Mouse (Mus musculus) layer of hippocampus, adult 18-20 months (tissue): ENCODE results near the gene Calm1. TPM values are rescaled to one million over a fixed set of nuclear protein-coding genes. Genes with fewer than 3 reads are reported as not detected.

Experiments used
- total RNA-seq, 2 experiments: library from RNA; stranded (reverse); gene quantifications; 2 replicates each; pipeline ENCODE4 v1.2.3; 2021

The Calm1 gene
- total RNA-seq, 2 experiments from 2014 or later = 2,031 to 2,127 TPM

Other genes starting within 250 kb of the Calm1 start
- 1 to 10 TPM; 8.1 to 8.7 TPM for gene Kcnk13, start 234.9 kb upstream of the Calm1 start, total RNA-seq
- 100 to 1,000 TPM; 186 to 195 TPM for gene Psmc1, start 89.3 kb upstream of the Calm1 start, total RNA-seq
- 10 to 100 TPM; 16.8 to 17.4 TPM for gene Nrde2, start 39.8 kb upstream of the Calm1 start, total RNA-seq